Mouse (Mus musculus): ENCODE measurements around the gene Zdhhc17.

Gene Zdhhc17

DNA sequence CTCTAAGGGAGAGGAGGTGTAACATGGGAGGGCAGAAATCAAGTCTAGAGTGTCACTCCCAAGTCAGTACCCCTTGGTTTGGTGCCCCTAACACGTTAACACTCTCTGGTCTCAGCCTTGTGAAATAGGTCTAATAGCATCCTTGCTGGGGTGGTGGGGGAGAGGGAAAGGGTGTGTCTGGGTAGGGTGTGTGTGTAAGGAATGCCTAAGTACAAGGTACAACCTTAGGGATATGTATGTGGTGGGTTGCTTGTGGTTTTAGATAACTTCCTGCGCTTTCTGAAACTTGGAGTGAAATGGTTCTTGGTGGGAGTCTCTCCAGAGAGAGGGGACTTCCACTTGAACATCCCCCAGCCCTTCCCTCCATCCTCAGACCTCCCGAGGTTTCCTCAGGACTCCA lies 88.0 kb downstream of the Zdhhc17 start:
- DNase-seq (ENCODE audit: low read depth), result no peak

DNA sequence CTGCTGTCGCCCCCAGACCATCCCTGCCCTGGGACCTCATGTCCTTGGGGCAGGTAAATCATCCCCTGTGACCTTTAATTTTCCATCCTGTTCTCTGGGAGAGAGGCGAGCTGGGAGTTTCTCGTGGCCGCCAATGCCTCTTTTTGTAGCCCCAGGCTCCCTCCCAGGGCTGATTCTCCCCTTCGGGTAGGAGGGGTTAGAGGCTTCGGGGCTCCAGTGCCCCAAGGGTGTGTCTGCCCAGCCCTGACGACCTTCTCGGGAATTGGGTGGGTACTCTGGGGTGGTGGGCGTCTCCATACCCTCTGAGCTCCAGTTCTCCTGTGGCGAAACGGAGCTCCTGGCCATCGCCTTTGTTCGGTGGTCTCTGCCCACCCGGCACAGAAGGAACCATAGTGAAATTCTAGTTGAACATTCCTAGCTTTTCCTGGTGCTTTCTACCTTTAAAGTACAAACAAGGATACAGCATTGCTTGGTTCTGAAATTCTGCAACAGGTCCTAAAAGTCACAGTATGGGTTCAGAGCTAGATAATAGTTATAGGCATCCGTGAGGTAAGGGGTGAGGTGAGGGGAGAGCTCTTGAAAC lies 89.5 kb downstream of the Zdhhc17 start:
- peak; percentile 4 for DNase-seq (ENCODE audit: low read depth)

DNA sequence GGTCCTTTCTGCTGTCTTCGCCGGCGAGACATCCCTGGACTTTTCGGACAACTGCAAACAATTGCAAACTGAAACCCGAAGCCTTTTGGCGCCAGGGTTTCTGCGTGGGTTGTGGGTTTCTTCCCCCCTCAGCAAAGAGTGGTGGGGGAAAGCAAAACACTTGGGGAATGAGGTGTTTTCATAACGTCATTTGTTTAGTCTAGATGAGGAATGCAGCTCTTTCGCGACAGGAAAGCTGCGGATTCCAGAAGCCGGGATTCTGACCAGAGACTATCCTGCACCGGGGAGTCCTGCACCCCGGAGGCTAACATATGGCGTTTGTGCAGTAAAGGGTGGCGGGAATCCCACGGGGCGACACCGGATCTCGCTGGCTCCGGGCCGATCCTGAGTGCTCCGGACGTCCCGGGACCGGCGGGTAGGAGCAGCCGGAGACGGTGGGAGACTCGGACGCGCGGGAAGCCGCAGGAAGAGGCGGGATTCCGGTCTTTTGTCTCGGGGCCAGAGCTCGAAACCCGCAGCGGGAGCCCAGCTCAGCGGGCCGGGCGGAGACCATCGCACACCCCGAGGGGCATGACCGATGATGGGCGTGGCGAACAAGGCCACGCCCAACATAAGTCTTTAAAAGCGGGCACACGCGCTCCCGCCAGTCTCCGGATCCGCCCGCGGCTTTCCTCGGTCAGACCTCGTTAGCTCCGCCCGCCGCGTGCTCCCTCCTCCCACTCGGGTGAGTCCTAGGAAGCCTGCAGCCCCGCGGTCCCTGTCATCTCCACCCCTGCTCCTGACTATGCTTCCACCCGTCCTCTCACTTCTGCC lies 90.2 kb downstream of the Zdhhc17 start, which contains the start of gene Csrp2:
Gene Csrp2, plus strand, starts transcription at position 259 of the 813 bp plus-strand sequence.
- DNase-seq (ENCODE audit: low read depth), result peak; percentile 73

GRCm38 (mm10) chr10:110918414-110919391 lies 91.2 kb downstream of the Zdhhc17 start:
- peak; percentile 23 for DNase-seq (ENCODE audit: low read depth)

DNA sequence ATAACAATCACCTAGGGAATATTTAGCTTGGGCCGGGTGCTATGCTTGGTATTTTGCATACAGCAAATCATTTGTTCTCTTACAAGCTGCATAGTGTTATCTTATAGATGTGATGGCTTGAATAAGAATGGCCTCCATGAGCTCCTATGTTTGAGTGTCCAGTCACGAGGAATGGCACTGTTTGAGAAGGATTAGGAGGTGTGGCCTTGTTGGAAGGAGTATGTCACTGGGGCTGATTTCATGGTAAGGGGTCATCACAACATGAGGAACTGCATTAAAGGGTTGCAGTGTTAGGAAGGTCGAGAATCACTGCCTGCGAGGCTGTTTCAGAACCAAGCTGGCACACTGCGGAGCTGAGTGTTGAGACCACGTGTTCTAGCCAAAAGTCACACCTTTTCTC lies 92.4 kb downstream of the Zdhhc17 start:
- no peak for DNase-seq (ENCODE audit: low read depth)

DNA sequence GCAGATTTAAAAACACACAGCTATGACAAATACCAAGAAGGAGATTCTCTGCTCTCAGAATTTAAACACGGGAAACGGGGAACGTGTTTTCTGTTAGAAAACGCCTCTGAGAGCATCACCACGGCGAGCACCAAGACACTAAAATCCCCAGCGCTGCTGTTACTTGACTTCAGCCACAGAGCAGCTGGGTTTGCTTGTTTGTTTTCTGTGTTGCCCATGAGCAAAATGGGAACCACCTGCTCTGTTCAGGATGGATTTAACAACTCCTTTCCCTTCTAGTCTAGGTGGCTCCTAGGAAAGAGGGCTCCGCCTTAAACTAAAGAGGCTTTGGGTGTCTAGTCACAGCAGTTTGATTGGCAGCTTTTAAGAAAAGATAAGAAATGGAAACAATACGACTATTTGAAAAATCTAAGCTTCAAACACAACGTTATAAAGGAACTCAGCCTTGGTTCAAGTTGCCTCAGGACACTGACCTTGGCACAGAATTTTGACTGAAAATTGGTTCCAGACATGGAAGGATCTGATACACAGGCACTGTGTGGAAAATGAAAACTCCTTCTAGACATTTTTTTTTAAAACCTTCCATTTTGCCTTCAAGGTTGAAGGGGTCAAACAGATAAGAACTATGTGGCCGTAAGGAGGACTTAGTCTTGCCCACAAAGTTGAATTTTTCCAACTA lies 93.1 kb downstream of the Zdhhc17 start:
- no peak for DNase-seq (ENCODE audit: low read depth)

DNA sequence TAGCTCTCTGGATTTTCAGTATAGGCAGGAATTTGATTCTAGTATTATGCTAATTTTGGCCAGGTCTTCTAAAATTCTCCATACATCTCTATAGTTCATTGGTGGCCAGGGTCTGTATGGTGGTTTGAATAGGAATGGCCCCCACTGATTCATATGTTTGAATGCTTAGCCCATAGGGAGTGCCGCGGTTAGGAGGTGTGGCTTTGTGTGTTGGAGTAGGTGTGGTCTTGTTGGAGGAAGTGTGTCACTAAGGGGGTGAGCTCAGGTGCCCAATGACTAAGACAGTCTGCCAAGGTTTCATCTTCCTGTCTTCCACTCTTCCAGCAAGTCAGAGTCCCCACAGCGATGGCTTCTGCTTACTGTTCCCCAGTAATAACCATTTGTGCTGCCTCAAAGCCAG lies 106.1 kb downstream of the Zdhhc17 start:
- no peak for DNase-seq (ENCODE audit: low read depth)

DNA sequence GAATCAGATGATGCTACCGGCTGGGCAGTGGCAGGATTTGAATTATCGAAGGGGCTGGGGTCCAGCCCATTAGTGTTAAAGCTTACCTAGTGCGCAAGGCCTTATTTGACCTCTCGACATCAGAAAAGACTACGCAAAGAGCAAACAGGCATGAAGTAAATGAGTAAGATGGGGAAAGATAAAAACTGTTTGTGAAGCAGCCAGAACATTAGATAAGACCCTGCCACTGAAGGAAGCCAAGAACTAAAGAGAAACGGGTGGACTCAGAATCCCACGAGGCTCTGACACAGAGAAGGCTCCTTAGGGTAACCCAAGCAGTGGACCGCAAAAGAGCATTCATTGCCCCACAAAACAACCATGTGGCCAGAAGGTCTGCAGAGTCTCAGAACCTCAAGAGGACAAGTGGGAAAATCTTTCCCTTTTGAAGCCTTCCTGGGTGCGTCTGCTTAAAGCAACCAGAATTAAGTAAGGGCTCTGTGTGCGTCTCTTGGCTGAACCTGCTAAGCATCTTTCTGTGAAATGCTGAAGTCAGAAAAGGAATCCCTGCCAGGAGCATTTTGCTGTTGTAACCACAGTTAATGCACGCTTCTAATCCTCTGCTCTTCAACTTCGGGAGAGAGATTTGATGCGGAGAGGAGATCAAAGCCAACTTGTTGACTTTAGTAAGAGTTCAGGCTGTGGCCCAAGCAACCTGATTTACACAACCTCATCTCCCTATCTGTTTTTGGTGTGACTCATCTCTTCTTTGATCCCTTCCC lies 110.0 kb downstream of the Zdhhc17 start:
- DNase-seq (ENCODE audit: low read depth), result no peak
